Mouse (Mus musculus): ENCODE results near the gene Meig1. TPM values are rescaled to one million over a fixed set of nuclear protein-coding genes. Genes with fewer than 3 reads are reported as not detected.
A peak's percentile ranks its signal among the peaks of the same experiment; 100 is the strongest.
"Not testable (repeated sequence)": the region's sequence is repeated elsewhere in the genome, so short reads cannot be mapped to it uniquely, and the experiment has no call there.

The Meig1 gene
- total RNA-seq (2021): 1.2 TPM in 1 of 2 replicates, not detected in the other
- long read RNA-seq: 0 reads

DNA sequence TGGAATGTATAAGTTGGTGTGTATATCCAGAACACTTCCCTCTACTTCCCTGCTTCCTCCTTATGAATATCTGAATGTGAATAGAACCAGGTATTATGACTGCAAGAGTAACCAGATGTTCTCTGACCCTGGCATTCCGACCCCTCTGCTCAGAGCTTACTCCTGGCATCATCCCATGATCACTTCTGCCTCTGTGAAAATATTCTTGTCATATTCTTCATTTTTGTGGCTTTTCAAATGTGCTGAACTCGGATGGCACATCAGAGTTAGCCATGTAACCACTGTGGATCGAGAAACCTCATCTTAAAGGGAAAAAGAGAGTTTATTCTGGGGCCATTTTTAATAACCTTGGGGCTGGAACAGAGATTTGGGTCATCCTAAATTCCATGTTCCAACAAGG is at the start of gene Meig1:
Gene Meig1 (minus strand): TSS at position 101 of the 400 bp plus-strand sequence.
- DNase-seq: no peak

DNA sequence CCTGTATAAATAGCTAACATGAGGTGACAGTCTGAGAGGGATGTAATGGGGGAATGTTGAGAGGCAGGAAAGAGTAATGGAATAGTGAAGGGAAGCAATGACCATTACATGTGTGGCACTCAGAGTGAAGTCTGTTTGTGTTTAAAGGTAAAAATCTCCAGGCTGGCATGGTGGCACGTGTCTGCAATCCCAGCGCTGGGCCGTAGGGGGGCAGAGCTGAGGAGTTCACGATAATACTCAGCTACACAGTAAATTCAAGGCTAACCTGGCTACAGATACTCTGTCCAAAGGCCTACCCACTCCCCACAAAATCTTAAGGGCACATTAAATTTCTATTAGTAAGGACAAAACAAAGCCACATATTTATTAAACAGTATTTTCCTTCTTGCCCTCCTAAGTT is 34.1 kb upstream of the Meig1 start:
- no peak for DNase-seq

DNA sequence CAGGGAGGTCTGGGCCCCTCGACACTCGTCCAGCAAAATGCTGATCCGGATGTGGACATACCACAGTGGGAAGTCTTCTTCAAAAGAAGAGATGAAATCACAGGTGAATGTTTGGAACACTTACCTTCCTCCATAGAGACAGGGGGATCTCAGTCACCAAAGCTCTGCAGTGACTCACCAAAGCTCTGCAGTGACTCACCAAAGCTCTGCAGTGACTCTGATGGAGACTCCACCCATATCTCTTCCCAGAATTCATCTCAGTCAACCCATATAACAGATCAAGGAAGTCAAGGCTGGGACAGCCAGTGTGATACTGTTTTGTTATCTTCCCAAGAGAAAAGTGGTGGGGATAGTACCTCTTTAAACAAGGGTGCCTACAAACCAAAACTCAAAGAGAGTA is 30.6 kb upstream of the Meig1 start:
- DNase-seq: peak; percentile 9

DNA sequence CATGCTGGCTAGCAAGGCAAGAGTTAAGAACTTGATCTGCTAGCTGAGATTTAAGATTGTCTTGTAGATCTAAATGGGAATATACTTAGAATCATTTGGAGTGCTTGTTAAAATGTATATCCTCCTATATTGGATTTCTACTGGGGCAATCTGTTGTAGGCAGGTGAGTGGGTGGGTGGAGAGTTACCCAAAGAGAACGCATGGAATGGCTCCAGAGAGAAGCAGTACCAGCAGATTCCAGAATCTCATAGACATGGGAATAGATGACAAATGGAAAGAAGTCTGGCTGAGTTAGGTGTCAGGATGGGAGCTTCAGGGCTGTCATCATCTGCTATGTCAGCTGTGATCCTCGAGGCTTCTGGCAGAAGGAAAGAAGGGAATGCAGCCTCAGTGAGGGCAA is 27.0 kb upstream of the Meig1 start:
- no peak for DNase-seq

DNA sequence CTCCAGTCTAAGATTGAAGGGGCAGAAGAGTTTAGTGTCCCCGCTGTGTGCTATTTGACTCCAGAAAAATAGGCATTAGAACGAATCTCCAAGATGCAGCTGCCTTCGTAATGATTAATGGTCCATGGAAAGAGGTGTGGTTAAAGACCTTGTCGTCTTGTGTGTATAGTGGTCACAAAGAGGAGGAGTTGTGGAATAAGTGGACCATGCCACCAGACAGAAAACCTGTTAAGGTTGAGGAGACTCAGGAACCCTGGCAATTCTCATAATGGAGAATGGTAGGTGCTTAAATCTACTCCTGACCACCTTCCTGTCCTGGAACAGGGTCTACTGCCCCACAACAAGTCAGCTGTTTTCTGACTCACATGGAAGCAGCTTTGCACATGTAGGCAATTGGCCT is 23.5 kb upstream of the Meig1 start:
- no peak for DNase-seq

DNA sequence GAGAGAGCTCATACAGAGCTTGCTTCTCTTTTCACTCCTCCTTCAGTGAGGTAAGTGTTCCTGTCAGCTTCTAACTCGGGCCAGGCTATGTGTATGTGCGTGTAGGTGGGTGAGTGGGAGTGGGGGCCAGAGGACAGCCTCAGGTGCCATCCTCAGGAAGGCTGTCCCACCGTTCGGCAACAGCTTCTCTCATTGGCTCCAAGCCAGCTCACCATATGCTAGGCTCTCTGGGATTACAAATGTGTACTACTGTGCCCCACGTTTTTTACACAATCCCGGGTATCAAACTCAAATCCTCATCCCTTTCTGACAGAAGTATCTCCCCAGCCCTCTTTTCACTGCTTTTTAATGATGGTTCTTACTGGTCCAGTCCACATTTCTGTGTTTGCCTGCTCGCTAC is 21.8 kb upstream of the Meig1 start:
- no peak for DNase-seq

DNA sequence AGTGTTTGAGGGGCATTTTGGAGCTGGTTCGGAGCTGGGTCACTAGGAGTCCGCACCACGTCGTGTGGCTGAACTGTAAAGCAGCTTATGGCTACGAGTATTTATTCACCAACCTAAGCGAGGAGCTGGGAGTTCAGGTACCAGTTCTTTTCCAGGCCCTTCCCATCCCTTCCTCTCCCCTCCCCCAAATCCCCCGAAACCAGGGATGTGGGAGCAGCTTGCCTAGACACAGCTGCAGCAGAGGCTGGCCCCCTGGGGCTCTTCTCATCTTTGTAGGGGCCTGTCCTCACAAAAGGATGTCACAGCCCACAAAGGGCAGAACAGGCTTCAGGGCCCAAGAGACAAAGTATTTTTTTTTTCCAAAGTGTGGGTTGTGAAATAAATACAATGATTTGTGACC is 15.5 kb upstream of the Meig1 start:
- no peak for DNase-seq

DNA sequence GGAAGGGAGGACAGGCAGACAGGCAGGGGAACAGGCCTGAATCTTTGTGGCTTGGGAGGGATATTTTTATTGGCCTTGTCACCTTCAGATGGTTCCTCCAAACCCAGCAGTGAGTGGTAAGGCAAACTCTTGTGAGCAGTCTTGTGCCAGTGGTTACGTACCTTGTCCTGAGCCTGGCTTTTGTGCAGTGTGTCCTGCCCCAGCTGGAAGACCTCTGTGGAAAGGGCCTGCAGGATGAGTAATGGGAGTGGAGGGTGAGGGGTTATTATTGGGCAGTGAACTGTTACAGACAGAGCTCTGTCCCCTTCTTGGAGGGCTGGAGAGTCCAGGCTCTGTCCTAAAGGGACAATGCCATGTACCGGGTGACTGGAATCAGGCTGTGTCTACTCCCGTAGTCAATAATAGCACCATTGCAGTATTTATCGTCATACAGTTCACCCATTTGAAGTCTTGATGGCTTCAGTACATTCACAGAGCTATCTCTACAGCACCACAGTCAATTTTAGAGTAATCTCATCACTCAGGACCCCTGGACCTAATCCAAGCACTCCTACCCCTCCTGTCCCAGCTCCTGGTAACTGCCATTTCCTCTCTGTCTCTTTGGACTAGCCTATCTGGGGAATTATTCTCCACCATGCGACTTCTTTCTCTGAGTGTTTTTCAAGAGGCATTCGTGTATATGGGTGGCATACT is 13.1 kb upstream of the Meig1 start:
- no peak for DNase-seq

DNA sequence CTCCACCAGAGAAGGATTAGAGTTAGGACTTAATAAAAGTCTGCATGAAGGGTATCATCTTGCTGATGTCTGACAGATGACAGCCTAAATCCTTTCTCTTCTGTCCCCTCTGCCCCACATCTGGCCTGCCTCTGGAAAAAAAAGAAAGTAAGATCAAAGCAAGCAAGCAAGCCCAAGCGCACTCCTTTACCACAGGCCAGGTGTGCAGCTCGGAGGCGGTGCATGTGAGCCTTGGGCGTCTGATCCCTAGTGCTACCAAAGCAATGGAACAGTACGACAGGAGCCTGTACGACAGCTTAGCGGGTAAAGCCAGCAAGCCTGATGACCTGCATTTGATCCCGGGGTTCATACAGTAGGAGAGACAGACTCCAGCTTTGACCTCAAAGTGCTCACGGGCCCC is 8.5 kb upstream of the Meig1 start:
- no peak for DNase-seq

DNA sequence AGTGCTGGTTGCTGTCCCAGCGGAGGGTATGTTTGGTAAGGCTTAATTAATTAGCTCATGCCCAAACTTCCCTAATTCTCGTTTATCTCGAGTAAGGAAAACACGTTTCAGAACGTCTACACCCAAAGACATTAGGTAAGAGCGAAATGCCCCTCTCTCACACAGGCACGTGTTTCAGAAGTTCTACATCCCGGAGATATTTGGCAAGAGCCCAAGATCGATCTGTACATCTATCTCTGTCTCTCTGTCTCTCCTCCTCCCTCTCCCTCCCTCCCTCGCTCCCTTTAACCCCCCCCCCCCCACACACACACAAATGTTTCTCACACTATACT is 2.1 kb upstream of the Meig1 start:
- DNase-seq: no peak

DNA sequence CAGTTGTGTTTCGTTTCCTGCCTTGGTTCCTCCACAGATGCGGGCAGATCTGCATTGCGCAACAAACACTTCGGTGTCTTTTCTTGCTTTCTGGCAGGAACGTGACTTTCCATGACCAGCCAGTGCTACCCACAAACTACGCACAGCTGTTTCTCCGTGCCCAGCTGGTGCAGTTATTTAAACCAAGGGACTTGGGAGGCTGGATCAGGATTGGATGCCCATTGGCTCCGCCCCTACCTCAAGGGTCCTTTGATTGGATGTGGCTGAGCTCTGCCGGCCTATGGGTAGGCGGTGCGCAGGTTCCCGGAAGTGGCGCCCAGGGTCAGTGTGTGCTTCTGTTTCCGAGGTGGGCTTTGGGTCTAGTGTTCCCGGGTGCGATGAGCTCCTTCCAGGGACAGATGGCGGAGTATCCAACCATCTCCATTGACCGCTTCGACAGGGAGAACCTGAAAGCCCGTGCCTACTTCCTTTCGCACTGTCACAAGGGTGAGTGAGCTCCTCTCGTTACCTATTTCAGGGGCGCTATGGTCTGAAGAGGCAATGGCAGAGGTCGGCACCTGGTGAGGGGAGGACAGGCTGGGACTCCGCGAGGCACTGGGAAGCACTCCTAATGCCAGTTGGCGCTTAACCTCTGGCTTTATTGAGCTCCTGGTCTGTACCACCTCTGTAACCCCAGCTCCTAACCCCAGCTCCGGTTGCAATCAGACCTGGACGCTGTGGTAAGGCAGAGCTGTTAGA is 1.6 kb upstream of the Meig1 start, which contains the start of gene Dclre1c:
Gene Dclre1c (plus strand): TSS at position 291 of the 738 bp plus-strand sequence.
- peak; percentile 87 for DNase-seq

DNA sequence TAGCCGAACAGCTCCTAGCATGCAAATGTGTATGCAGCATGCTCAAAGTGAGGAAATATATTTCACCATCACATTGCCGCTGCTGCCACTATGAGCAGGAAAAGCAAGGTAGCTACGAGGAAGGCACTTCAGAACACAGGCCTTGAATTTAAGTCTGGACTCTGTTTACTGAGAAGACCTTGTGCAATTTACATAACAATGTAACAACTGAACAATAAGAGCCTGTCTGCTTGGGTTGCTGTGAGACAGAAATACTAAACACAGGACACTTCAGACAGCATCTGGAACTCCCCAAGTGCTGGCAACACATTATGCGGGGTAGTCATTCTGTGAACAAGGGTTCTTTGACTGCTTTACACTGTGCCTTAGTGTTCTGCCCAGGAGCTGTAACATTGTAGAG is 2.3 kb downstream of the Meig1 start:
- DNase-seq: no peak

DNA sequence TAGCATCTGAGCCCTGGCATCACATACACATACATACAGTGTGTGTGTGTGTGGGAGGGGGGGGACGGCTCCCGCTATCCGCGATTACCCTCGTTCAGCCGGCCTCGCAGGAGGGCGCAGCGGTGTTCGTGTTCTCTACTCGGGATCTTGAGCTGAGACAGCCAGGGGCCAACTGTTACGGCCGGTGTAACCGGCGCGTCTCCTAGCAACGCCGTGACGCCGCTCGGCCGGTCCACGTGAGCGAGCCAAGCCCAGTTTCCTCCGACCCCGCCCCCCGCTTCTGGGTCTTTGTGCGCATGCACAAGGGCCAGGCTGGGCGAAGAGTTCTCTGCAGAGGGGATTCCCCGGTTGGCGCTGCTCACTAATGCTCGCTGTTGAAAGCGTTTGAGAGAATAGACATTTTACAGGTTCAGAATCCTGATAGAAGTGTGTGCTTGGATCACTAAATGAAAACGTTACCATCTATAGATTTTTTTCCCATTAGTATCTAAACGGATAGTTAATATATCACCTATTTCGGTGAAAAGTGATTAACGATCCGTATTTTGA is 3.5 kb downstream of the Meig1 start:
- DNase-seq: peak; percentile 98

DNA sequence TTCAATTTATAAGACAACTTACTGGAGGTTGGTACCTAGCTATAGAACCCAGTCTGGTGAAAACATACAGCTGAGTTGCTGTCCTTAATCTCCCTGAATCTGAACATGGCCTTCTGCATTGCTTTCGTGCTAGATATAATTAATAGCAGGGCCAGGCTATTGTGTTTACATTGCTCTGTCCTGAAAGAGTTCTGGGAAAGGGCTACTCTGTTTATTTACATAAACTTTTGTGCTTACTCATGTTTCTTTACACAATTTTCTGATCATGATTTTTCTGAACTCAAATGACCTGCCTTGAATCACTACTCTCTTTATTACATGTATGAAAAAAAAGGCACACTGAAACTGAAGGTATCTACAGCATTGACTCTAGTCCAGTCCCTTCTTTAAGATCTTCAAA is 6.8 kb downstream of the Meig1 start:
- DNase-seq: no peak

DNA sequence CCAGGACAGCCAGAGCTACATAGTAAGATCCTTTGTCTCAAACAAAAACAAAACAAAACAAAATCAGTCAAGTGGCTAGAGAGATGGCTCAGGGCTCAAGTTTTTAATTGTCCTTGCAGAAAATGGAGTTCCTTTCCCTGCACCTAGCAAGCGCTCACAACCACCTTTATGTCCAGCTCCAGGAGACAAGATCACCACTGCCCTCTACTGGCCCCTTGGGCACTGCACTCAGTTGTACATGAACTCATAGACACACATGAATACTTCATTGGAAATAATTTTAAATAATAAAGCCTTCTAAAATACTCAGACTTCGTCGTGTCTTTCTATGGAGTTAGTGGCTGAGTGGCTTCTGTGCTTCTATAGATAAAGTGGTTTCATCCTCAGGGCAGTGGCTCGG is 8.2 kb downstream of the Meig1 start:
- DNase-seq: peak; percentile 66

DNA sequence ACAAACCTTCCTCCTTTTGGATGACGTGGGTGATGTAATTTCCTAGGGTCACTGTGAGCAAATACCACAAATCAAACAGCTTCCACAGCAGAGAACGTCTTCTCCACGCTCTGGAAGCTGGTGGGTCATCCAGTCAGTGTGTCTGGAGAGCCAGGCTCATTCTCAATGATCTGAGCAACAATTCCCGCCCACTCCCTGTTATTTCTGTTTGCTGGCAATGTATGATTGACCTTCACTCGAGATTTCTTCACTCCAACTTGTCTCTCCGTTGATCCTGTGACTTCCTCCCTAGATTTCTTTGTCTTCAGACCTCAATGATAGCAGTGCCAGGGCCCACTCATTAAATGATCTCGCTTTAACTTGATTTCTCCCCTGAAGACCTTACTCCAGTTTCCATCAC is 14.7 kb downstream of the Meig1 start:
- no peak for DNase-seq

DNA sequence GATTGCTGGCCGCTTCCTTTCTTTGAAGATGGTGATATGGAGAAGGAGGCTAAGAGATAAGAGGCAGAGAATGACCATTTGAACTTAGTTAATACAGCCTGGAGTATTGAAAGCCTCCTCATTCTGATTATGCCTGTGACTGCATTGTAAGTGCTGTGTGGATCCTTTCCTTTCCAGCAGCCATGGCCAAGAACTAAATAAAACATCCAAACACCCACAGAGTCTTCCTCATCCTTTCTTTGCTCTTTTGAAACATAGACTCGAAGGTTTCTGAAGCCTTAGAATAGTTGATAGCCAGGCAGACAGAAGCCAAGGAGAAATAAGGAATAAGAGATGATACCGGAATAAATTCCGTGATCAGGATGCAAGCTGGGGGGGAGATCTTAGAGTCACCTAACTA is 16.5 kb downstream of the Meig1 start:
- DNase-seq: no peak

DNA sequence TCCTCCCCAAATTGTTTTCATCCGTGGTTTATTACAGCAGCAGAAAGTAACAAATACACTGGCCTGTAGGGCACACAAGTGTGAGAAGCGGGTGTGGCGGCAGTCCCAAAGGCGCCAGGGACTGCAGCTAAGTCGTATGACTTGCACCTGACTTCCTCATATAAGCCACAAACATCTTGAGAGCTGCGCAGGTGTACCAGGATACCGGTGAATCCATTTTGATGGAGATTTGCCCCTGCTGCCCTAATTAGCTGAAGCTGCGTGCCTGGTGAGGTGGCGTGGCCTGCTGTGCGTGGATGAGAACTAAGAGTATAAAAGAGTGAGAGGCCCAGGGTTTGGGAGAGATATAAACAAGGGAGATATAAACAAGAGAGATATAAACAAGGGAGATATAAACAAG is 25.3 kb downstream of the Meig1 start, which contains the start of gene Olah:
Gene Olah (minus strand): TSS at position 101 of the 400 bp plus-strand sequence.
- DNase-seq: not testable (repeated sequence)

DNA sequence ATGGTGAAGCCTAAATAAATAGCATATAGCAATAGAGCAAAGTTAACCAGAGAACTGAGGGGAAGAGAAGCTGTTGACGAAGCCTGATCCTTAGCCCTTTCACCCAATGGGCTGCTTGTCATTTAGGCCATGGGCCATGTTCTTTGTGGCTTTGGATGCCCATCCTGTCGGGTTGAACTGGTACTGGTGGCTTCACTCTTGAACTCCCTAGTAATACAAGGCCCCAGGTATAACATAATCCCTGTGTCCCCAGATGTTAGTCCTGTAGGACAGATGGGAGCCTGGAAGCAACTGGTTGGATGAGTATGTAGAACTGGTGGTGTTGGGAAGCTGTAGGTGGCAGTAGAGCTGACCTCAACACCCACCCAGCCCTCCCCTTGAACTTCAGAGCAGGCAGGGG is 30.5 kb downstream of the Meig1 start:
- DNase-seq: no peak

DNA sequence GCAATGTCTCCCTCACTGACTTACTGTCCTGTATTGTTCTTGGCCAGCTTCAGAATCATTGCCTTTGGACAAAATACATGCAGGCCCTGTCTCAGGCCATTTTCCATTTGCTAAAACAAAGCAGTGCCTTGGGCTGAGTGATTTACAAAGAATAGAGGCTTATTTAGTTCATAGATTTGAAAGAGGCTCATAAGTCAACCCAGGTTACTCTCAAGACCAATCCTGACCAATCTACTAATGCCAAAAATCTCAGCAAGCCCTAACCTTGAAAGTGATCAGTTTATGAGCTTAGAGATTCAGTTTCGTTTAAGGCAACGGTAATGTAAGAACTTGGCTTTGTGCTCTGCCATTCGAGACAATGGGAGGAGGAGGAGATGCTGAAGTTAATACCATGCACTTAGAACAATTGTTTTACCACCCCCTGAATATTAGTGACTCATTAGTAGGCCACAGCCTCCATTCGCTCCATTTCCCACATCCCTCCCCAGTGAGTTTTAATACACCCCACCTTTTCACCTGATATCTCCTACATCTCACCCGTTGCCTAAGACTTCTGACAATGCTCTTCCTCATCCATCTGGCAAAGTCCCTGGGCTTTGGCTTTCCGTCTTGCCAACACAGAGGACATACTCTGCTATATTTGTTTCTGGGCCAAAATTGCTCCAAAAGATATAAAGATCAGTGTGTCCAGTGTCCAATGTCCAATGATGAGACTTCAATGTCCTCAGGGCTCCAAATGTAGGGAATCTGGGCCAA is 35.2 kb downstream of the Meig1 start:
- DNase-seq: no peak

DNA sequence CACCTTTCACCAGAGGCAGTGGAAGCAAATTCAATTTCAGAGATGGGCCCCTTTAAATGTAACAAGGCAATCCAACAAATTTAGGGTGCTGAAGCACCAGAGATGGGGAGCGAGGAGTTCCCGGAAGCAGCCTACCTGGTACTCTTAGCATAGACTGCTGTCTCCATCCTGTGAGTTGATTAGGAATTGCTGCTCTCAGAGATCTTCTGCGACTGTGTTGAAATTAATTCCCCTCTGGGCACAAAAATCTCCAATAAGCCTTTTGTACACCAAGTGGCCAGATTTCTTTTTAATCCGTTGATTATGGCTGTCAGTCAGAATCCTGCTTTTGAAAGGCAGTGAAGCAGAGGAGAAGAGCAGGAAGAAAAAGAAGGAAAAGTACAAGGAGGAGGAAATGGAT is 57.3 kb downstream of the Meig1 start:
- no peak for DNase-seq

DNA sequence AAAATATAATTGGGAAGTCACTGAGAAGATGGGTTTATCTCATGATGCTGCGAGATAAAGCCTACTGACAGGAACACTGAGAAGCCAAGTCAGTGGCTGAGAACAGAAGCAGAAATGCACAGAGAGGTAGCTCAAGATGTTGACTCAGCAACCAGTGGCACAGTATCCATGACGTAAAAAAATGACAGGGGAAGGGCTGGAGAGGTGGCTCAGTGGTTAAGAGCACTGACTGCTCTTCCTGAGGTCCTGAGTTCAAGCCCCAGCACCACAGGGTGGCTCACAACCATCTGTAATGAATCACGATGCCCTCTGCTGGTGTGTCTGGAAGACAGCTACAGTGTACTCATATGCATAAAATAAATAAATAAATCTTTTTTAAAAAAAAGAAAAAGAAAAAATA is 61.4 kb downstream of the Meig1 start:
- DNase-seq: no peak
